Mouse (Mus musculus) spleen, adult 2 months (tissue): ENCODE measurements around the gene Hoxd3. TPM values are rescaled to one million over a fixed set of nuclear protein-coding genes. Genes with fewer than 3 reads are reported as not detected.

Experiments
- DNase-seq, 2 experiments: peaks; one replicate each; pipeline versions ENCODE4 v3.0.0 to v3.0.0-alpha.2; 2012 to 2021; ENCODE audit warnings: low spot score in 2 of 2, low read depth in 1 of 2
- H3K27ac ChIP-seq: fragments of 200-500 bp; 2 replicates; pipeline ENCODE4 v1.5.1; 2012; ENCODE audit warnings: low read length, inconsistent platforms; ENCODE audit not compliant: insufficient read depth
- H3K27me3 ChIP-seq: fragments of 200-500 bp; 2 replicates; pipeline ENCODE4 v1.6.1; 2012; ENCODE audit warnings: mild to moderate bottlenecking, moderate library complexity, low read length, inconsistent platforms; ENCODE audit not compliant: control insufficient read depth, insufficient read depth
- H3K36me3 ChIP-seq: fragments of 200-500 bp; 2 replicates; pipeline ENCODE4 v1.6.1; 2012; ENCODE audit warnings: mild to moderate bottlenecking, low read length, inconsistent platforms; ENCODE audit not compliant: control insufficient read depth, insufficient read depth
- H3K4me1 ChIP-seq: fragments of 200-500 bp; 2 replicates; pipeline ENCODE4 v1.6.1; 2011; ENCODE audit warnings: inconsistent platforms; ENCODE audit not compliant: control insufficient read depth, insufficient read depth, insufficient read length
- H3K4me3 ChIP-seq: fragments of 200-500 bp; 2 replicates; pipeline ENCODE4 v1.5.1; 2011; ENCODE audit warnings: mild to moderate bottlenecking, inconsistent platforms; ENCODE audit not compliant: insufficient read depth, insufficient read length; ENCODE audit errors: extremely low read depth
- CTCF ChIP-seq: fragments of 200-500 bp; IDR thresholded peaks from 2 replicates; pipeline ENCODE4 v1.5.1; 2011; ENCODE audit warnings: mild to moderate bottlenecking, inconsistent platforms; ENCODE audit not compliant: insufficient read depth, insufficient read length, insufficient replicate concordance; ENCODE audit errors: extremely low read depth
- POLR2A ChIP-seq: fragments of 200-500 bp; IDR thresholded peaks from 2 replicates; pipeline ENCODE4 v1.6.1; 2011; ENCODE audit warnings: low read depth, low read length, inconsistent platforms
- WGBS: fragments of 180-500 bp; shearing (Covaris S2); methylation state at CpG from one replicate; pipeline ENCODE4 v1.1.7; 2018; 5-methylcytosine and 5-hydroxymethylcytosine counted together
- polyA plus RNA-seq: library from polyadenylated mRNA; depleted of rRNA; stranded (reverse); fragments of >200 nt; gene quantifications from 2 replicates; pipeline ENCODE4 v1.2.3, GENCODE M21; 2012

Hoxd3 gene
- polyA plus RNA-seq, 1 experiment = not detected

DNA sequence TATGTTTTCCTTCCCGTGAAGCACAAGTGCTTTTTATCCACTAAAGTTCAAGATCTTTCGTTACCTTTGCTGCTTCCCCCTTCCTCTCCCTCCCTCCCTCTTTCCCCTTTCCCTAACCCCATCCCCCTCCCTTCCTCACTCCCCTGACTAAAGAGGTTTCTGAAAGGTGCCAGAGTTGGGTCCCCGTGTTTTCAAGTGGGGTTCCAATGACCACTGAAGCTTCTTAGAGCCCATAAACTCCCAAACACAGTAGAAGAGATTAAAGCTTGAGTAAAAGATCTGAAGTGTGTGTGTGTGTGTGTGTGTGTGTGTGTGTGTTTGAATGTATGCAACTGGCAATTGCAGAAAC, 42.5 kb upstream of the Hoxd3 start:
- WGBS = 11% methylated on average over 3 of the region's 3 CpGs
- Histone ChIP-seq H3K36me3 (no peaks in the 10 kb centered on the region), H3K4me1 (peaks cover 2% of the 10 kb centered on the region), H3K4me3 (no peak overlapping the region), H3K27ac (no peak overlapping the region), H3K27me3 (peaks cover 35% of the 10 kb centered on the region)
- no peak for DNase-seq
- TF ChIP-seq CTCF (no peak), POLR2A (no peak)

DNA sequence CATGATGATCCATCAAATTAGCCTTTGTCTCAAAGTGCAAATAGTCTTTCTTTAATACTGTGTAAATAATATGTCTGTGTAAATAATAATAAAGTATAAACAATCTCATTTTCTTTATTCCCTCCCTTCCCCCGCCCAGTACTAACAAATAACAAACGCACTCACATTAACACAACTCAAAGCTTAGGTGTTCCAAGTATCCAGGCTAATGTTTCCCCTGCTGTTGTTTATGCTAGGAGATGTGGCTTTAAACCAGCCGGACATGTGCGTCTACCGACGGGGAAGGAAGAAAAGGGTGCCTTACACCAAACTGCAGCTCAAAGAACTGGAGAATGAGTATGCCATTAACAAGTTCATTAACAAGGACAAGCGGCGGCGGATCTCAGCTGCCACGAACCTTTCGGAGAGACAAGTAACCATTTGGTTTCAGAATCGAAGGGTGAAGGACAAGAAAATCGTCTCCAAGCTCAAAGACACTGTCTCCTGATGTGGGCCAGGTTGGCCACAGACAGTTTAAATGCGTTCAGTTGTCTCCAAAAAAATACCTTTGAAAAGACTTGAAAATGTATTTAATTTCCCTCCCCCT, 42.0 kb upstream of the Hoxd3 start:
- DNase-seq = no peak
- TF ChIP-seq POLR2A = no peak
- TF ChIP-seq CTCF = no peak
- WGBS = 6% methylated on average over 14 of the region's 14 CpGs
- H3K36me3 ChIP-seq = no peaks in the 10 kb centered on the region
- no peak overlapping the region for H3K27ac ChIP-seq
- H3K4me1 ChIP-seq = peaks cover 2% of the 10 kb centered on the region
- no peak overlapping the region for H3K4me3 ChIP-seq
- peaks cover 37% of the 10 kb centered on the region for H3K27me3 ChIP-seq

DNA sequence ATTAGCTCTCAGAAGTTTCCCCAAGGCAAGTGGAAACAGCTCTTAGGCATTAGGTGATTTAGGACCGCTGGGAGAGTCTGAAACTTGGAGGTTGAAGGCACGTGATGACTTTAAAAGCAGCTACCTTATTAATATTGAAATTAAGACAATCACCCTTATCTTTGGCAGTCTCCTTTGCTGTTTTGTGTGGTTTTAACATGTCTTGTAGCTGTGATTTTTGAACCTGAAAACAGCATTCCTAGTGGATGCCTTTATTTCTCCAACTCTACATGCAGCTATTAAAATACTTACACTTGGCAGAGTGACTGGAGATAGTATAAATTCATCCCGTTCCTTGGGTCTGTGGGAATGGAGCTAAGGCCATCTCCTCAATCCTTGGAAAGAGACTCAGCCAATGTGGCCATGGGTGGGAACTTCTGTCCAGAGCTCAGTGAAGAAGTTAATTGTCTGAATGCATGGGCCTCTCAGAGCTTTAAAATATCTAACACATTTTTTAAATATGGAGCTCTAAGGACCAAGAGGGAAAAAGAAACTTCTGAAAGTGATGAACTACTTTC, 41.0 kb upstream of the Hoxd3 start:
- 20% methylated on average over 3 of the region's 3 CpGs for WGBS
- peaks cover 43% of the 10 kb centered on the region for H3K27me3 ChIP-seq

DNA sequence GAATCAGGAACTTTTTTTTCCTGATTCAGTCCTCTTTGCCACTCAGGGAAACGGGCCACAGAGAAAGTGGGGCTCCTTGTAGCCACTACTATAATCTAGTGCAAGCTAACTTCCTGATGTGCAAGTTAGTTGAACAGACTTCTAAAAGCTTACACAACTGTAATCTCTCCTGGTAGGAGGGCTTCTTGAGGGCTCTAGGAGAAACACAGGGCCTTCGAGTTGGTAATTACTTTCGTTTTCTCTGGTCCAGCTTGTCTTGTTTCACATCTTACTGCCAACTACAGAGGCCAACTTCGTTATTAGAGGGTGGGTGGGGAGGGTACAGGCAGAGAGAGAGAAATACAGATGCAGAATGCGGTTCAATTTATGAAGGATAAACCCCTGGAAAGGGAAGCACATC, 39.9 kb upstream of the Hoxd3 start:
- 23% methylated on average over 5 of the region's 5 CpGs for WGBS
- Histone ChIP-seq H3K4me3 (no peak overlapping the region), H3K4me1 (peaks cover 2% of the 10 kb centered on the region), H3K27me3 (peaks cover 40% of the 10 kb centered on the region), H3K27ac (no peak overlapping the region), H3K36me3 (no peaks in the 10 kb centered on the region)
- no peak for DNase-seq
- TF ChIP-seq CTCF (no peak), POLR2A (no peak)

More for the DNA sequence above, 41.0 kb upstream of the Hoxd3 start:
- Histone ChIP-seq H3K4me1 (peaks cover 2% of the 10 kb centered on the region), H3K36me3 (no peaks in the 10 kb centered on the region), H3K4me3 (no peak overlapping the region), H3K27ac (no peak overlapping the region)
- no peak for TF ChIP-seq CTCF
- no peak for TF ChIP-seq POLR2A
- DNase-seq = no peak

DNA sequence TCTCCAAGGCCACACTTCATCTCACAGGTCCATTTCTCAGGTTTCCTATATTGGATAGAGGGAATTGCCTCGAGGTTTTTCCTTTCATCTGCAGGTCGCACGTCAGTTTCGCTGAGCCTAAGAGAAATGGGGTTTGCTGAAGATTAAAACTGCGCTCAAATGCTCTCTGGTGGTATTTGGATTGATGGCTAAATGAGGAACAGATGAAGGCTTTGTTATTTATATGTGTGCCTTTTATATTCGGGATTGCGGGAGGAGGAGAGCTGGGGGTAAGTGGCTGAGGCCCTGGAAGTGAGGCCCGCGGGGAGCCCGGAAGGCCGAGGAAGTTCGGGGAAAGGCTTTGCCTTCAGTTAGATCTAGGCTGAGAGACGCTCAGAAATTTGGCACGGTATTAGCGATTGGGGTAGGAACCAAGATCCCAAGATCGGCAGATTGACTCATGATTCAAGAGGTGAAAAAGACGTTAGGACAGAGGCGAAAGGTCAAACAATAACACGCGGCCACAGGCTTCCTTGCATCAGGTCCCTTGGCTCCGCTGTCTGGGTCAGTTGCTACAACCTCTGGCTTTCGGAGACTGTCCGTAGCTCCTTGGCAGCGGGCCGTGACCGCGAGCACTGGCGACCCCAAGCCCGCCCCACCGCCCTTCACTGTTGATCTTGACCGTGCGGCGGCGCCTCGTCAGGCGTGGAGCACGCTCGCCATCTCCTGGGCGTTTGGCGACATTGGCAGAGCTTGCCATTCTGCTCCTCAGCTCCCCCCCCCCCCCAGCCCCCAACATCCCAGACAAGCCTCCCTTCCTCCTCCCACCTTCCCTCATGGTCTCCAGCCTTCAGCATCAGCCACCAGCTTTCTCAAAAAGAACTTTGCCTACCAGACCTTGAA, 39.0 kb upstream of the Hoxd3 start:
- WGBS = 5% methylated on average over 40 of the region's 40 CpGs
- H3K36me3 ChIP-seq = no peaks in the 10 kb centered on the region
- TF ChIP-seq CTCF (peak; percentile 72), POLR2A (no peak)
- peak overlapping the region; percentile 31; the same call in 1 of the 2 replicates for H3K4me3 ChIP-seq
- H3K27ac ChIP-seq = no peak overlapping the region
- peaks cover 2% of the 10 kb centered on the region for H3K4me1 ChIP-seq
- DNase-seq = peak in 1 of 2 experiments; percentile 36
- peaks cover 38% of the 10 kb centered on the region for H3K27me3 ChIP-seq

DNA sequence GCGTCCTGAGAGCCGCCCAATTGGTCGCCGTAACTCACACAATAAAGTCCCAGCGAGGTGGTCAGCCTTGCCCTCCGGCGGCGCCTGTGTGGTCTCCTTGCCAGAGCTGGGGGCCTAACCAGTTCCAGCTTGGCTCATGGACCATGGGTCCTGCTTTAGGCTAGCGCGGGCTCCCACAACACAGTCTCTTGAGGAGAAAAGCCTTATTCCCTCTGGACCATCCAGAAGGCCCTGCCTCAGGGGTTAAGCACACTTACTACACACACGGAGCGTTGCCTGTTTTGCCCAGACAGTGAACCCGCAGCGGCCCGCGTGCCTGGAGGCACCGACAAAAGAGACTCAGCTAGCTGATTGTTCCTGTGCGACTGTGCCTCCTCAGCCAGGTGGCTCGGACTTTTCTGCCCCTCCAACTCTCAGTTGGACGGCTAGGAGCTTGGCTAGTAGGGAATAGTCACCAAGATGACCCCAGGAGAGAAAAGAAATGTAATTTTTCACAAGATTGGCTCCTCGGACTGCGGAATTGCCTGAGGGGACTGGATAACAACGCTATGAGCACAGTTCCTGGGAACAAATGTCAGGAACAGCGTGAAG, 37.8 kb upstream of the Hoxd3 start:
- no peak overlapping the region for H3K4me3 ChIP-seq
- TF ChIP-seq CTCF = no peak
- TF ChIP-seq POLR2A = no peak
- no peak for DNase-seq
- peaks cover 2% of the 10 kb centered on the region; the same call in 1 of the 2 replicates for H3K4me1 ChIP-seq
- 8% methylated on average over 24 of the region's 24 CpGs for WGBS
- peaks cover 31% of the 10 kb centered on the region for H3K27me3 ChIP-seq
- no peaks in the 10 kb centered on the region for H3K36me3 ChIP-seq
- no peak overlapping the region for H3K27ac ChIP-seq
